Mouse (Mus musculus) lung, embryonic 14.5 days (tissue): ENCODE results near the gene Igf2bp1. TPM values are rescaled to one million over a fixed set of nuclear protein-coding genes. Genes with fewer than 3 reads are reported as not detected.
A peak's percentile ranks its signal among the peaks of the same experiment; 100 is the strongest.

Experiments used
- ATAC-seq: fragments of 200-750 bp; cut with Nextera tagmentation; 2 replicates; pipeline ENCODE4 v1.8.0; 2017; ENCODE audit warnings: mild to moderate bottlenecking, moderate TSS enrichment, moderate library complexity; ENCODE audit not compliant: insufficient read depth
- DNase-seq: peaks from one replicate; pipeline ENCODE4 v3.0.0-alpha.2; 2015
- H3K27ac ChIP-seq: fragments of 300-500 bp; sonication (generic); 2 replicates; pipeline ENCODE4 v1.5.1; 2014; ENCODE audit warnings: low read depth, mild to moderate bottlenecking, moderate library complexity
- H3K27me3 ChIP-seq: fragments of 300-500 bp; sonication (generic); 2 replicates; pipeline ENCODE4 v1.6.1; 2014; ENCODE audit warnings: low read length, control low read depth; ENCODE audit not compliant: insufficient read depth
- H3K36me3 ChIP-seq: fragments of 300-500 bp; sonication (generic); 2 replicates; pipeline ENCODE4 v1.6.1; 2014; ENCODE audit warnings: control low read depth; ENCODE audit not compliant: insufficient read depth
- H3K4me1 ChIP-seq: fragments of 300-500 bp; sonication (generic); 2 replicates; pipeline ENCODE4 v1.6.1; 2014; ENCODE audit warnings: antibody characterized with exemption, control low read depth; ENCODE audit not compliant: insufficient read depth
- H3K4me2 ChIP-seq: fragments of 300-500 bp; sonication (generic); 2 replicates; pipeline ENCODE4 v1.6.1; 2014; ENCODE audit warnings: mild to moderate bottlenecking
- H3K4me3 ChIP-seq: fragments of 300-500 bp; sonication (generic); 2 replicates; pipeline ENCODE4 v1.5.1; 2014; ENCODE audit warnings: low read depth, low read length
- H3K9ac ChIP-seq: fragments of 300-500 bp; sonication (generic); 2 replicates; pipeline ENCODE4 v1.6.1; 2014
- H3K9me3 ChIP-seq: fragments of 300-500 bp; sonication (generic); 2 replicates; pipeline ENCODE4 v1.6.1; 2016; ENCODE audit warnings: low read depth, low read length, control low read depth
- CTCF ChIP-seq: IDR thresholded peaks from 2 replicates; pipeline ENCODE4 v1.5.1; 2016; ENCODE audit warnings: antibody characterized with exemption, low read depth
- WGBS: fragments of 180-500 bp; shearing (Covaris S2); extraction: QIAGEN DNeasy Blood & Tissue Kit; methylation state at CpG from one replicate; pipeline ENCODE4 v1.1.7; 2014; 5-methylcytosine and 5-hydroxymethylcytosine counted together
- polyA plus RNA-seq: library from polyadenylated mRNA; unstranded; fragments of >200 nt; fragmentation: Nextera tagmentation; extraction: Ambion mirVana; gene quantifications from 2 replicates; pipeline ENCODE4 v1.2.1, GENCODE M21; 2014

Gene Igf2bp1
- polyA plus RNA-seq = 25.6 and 30.9 TPM in 2 replicates

- DNase-seq = peak; percentile 87
- WGBS = under 1% methylated on average over 70 of the region's 74 CpGs
- H3K9me3 ChIP-seq = no peaks in the 10 kb centered on the region
- no peaks in the 10 kb centered on the region for H3K27me3 ChIP-seq
- no peaks in the 10 kb centered on the region for H3K36me3 ChIP-seq
- H3K4me3 ChIP-seq = peak within 1 kb of the TSS; percentile 90
- peak within 1 kb of the TSS; percentile 83 for H3K4me2 ChIP-seq
- H3K4me1 ChIP-seq = peaks cover 10% of the 10 kb centered on the region; the same call in 1 of the 2 replicates
- H3K9ac ChIP-seq = peak within 1 kb of the TSS; percentile 98
- peak; percentile 36 for ATAC-seq
- peak within 1 kb of the TSS; percentile 97 for H3K27ac ChIP-seq
- no peak for TF ChIP-seq CTCF
Measured at GRCm38 (mm10) chr11:96005403-96006271, at the start of gene Igf2bp1. Igf2bp1 (minus strand) TSS chr11:96005940.

- H3K4me3 ChIP-seq = no peak overlapping the region
- H3K4me2 ChIP-seq = no peak overlapping the region
- no peaks in the 10 kb centered on the region for H3K9me3 ChIP-seq
- DNase-seq (no peak), ATAC-seq (no peak)
- H3K4me1 ChIP-seq = no peaks in the 10 kb centered on the region
- peaks cover 92% of the 10 kb centered on the region for H3K36me3 ChIP-seq
- WGBS = 90% methylated on average over 3 of the region's 3 CpGs
- H3K27me3 ChIP-seq = no peaks in the 10 kb centered on the region
- no peak overlapping the region for H3K27ac ChIP-seq
- no peak overlapping the region for H3K9ac ChIP-seq
- TF ChIP-seq CTCF = no peak
Measured at GRCm38 (mm10) chr11:96050854-96051253, 45.1 kb upstream of the Igf2bp1 start.

- no peaks in the 10 kb centered on the region for H3K9me3 ChIP-seq
- H3K27me3 ChIP-seq = no peaks in the 10 kb centered on the region
- WGBS = 74% methylated on average over 4 of the region's 4 CpGs
- H3K9ac ChIP-seq = no peak overlapping the region
- no peak overlapping the region for H3K27ac ChIP-seq
- no peak overlapping the region for H3K4me3 ChIP-seq
- no peak for DNase-seq
- H3K4me1 ChIP-seq = no peaks in the 10 kb centered on the region
- H3K36me3 ChIP-seq = peaks cover 88% of the 10 kb centered on the region
- TF ChIP-seq CTCF = no peak
- H3K4me2 ChIP-seq = no peak overlapping the region
- ATAC-seq = no peak
Measured at GRCm38 (mm10) chr11:96049939-96050338, 44.2 kb upstream of the Igf2bp1 start.

GRCm38 (mm10) chr11:96047469-96048373, 42.0 kb upstream of the Igf2bp1 start:
- H3K4me1 ChIP-seq = no peaks in the 10 kb centered on the region
- ATAC-seq (no peak), DNase-seq (no peak)
- H3K36me3 ChIP-seq = peaks cover 85% of the 10 kb centered on the region
- no peak overlapping the region for H3K4me2 ChIP-seq
- H3K27me3 ChIP-seq = no peaks in the 10 kb centered on the region
- no peak overlapping the region for H3K9ac ChIP-seq
- no peak overlapping the region for H3K4me3 ChIP-seq
- no peak for TF ChIP-seq CTCF
- no peak overlapping the region for H3K27ac ChIP-seq
- no peaks in the 10 kb centered on the region for H3K9me3 ChIP-seq
- WGBS = 79% methylated on average over 4 of the region's 4 CpGs

- Histone ChIP-seq H3K27me3 (no peaks in the 10 kb centered on the region), H3K4me3 (no peak overlapping the region), H3K4me2 (no peak overlapping the region), H3K9ac (no peak overlapping the region), H3K4me1 (no peaks in the 10 kb centered on the region), H3K27ac (no peak overlapping the region), H3K9me3 (no peaks in the 10 kb centered on the region), H3K36me3 (peaks cover 82% of the 10 kb centered on the region)
- DNase-seq = no peak
- TF ChIP-seq CTCF = no peak
- WGBS = 81% methylated on average over 2 of the region's 2 CpGs
- no peak for ATAC-seq
Measured at GRCm38 (mm10) chr11:96046793-96047192, 41.1 kb upstream of the Igf2bp1 start.

- Histone ChIP-seq H3K4me3 (no peak overlapping the region), H3K4me1 (no peaks in the 10 kb centered on the region), H3K9me3 (no peaks in the 10 kb centered on the region), H3K9ac (no peak overlapping the region), H3K27me3 (no peaks in the 10 kb centered on the region), H3K27ac (no peak overlapping the region), H3K36me3 (peaks cover 76% of the 10 kb centered on the region), H3K4me2 (no peak overlapping the region)
- no peak for DNase-seq
- TF ChIP-seq CTCF = no peak
- no peak for ATAC-seq
- WGBS = 79% methylated on average over 8 of the region's 8 CpGs
Measured at GRCm38 (mm10) chr11:96046028-96046427, 40.3 kb upstream of the Igf2bp1 start.
